Mouse (Mus musculus) layer of hippocampus, adult 8-10 months (tissue): ENCODE measurements around the gene Morc3. TPM values are rescaled to one million over a fixed set of nuclear protein-coding genes. Genes with fewer than 3 reads are reported as not detected.
"Not testable (repeated sequence)": the region's sequence is repeated elsewhere in the genome, so short reads cannot be mapped to it uniquely, and the experiment has no call there.

ENCODE experiments used
- DNase-seq, 2 experiments: peaks; one replicate each; pipeline ENCODE4 v3.0.0; 2022; ENCODE audit warnings: low spot score in 2 of 2
- total RNA-seq, 4 experiments: library from RNA; stranded (reverse); gene quantifications; 2 replicates each; pipeline ENCODE4 v1.2.4; 2022

Morc3 gene
- total RNA-seq, 4 experiments from 2014 or later, result 29.2 to 48.5 (median 41.1) TPM

DNA sequence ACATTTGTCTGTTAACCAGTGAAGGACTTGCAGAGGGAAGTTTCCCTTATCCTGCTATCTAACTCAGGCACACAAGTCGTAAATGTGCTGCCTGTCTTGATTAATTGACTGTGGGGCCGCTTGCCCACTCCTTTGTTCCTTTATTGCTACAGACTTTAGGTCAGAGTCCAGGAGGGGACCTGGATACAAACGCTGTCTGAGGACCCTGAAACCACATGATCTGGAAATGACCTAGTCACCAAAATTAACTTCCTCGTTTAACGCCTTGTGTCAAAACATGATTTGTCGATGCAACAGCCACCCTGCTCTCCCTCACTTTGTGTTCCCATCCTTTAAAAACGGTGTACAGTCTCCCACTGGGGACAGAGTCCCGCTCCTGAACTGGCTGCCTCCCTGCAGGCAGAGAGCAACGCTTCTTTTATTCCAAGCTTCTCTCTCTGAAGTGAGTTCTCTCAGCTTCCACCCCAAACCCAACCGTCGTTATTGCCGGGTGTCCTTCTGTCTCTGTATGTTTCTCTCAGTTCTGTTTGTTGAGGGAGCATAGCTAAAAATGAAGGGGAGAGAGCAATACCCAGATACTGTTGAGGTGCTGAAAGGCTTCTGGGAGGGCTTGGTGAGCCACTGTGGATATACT is 13.1 kb upstream of the Morc3 start:
- DNase-seq, result no peak

DNA sequence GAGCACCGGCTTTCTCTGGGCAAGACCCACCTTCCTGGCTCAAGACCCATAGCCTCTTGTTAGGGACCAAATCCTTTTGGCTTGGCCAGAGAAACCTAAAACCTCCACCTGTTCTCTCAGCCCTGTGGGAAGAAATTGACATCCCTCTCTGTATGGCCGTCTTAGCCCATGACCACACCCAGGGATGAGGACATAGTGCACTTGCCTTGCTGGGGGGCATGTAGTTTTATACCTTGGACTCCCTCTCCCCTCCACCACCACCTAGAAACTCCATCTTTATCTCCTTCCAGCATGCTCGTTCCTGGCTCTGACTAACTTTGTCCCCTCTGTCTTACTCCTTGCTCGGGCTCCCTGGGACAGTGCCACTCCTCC is 12.6 kb upstream of the Morc3 start:
- no peak for DNase-seq

DNA sequence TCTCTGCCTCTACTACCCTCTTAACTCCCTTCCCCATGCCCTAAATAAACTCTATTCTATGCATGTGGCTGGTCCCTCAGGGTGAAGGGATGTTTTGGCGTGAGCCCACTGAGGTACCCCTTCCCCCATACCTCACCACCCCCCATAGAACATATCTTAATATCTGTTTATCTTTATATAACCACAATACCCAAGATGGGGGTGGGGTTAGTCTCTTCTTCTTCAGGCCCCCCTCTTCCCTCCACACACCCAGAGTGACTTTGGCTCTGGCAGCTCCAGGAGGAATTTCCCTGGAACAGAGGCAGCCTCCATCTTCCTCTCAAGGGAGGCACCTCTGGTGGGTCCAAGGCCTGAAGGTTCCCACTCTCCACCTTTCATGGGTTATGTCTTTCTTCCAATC is 11.9 kb upstream of the Morc3 start:
- DNase-seq, result no peak

DNA sequence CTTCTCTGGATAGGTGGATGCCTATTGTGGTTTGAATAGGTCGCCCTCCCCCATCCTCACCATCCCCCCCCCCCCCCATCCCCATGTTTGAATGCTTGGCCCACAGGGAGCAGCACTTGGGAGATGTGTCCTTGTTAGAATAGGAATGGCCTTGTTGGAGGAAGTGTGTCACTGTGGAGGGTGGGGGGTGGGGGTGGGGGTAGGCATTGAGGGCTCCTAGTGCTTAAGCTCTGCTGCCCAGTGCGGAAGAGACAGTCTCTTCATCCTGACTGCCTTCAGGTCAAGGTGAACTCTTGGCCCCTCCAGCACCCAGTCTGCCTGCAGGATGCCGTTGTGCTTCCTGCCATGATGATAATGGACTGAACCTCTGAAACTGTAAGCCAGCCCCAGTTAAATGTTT is 10.2 kb upstream of the Morc3 start:
- DNase-seq, result no peak

DNA sequence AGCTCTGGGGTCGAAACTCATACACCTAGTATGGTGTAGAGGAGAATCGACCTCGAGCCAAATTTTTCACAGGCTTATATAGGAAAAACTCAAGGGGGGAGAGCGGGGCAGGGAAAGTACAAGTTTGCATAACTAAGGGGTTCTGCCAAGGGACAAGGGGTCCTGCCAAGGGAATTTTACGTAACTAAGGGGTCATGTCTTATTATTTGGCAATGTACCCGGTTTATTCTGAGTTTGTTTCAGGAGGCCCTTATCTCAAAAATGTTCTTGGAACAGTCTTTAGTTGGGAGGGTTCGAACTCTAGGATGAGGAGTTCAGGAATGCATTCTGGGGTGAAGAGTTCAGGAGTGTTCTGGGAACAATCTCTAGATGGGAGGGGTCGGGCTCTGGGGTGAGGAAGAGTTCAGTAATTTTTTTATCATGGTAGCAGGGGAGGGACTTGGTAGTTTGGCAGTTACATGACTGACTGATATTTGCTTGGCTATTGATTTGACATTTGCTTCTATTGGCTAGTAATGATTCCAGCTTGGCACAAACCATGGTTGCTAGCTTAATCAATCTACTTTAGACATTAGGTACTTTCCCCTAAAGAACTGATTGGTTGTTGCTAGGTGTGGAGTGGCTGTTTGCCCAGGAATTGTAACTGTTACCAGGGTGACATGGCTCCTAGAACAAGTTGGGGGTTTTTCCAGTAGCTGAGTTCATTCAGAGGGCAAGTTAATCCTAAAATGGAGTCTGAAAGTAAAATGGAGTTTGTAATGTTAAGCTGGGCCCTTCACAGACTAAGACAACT is 9.3 kb upstream of the Morc3 start:
- not testable (repeated sequence) for DNase-seq

DNA sequence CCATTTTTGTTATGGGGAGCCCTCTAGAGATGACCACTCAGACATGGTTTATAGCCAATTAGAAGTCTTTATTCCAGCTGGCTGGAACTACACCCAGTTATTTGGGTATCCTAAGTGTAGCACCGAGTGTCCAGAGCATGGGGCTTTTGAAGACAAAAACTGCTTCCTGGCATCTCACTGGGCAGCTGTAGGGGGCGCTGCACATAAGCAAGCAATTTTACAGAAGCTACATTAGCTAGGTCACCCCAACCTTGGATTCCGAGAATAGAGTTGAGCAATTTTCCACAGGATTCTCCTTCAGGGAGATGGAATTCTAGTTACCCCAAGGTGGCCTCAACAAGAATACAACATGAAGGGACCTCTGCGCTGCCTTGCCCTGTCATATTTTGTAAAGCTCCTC is 7.1 kb upstream of the Morc3 start:
- DNase-seq, result no peak

DNA sequence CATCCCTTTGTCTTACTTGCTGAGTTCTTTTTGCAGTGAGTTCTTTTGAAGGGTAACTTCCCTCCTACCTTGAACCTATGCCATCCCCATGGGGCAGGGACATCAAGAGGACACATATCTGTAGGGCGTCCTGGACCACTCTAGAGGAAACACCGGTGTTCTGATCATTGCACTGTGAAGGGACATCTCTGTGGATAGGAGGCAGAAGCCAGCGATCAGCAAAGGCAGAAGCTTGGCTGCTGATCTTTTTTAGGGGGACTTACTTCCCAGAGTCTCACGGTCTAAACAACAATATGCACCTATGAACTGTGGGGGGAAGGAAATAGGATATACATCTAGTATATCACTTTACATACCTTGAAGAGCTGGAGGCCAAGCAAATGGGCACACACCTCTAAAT is 6.5 kb upstream of the Morc3 start:
- no peak for DNase-seq

DNA sequence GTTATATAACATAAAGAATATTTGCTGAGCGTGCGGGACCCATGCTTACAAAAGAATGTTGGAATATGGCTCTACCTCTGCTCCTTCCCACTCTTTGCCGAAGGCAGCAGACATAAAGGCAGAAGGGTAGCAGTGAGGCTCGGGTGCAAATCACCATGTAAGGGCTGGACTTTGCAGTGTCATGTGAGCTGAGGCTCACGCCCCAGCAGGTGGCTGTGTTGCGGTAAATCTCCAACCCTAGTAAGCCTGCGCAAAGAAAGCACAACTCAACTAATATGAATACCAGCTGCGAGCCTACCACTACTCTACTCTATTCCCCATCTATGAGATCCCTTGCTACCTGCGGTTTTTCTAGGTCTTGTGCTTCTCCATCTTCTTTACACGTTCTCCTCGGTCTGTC is 5.9 kb upstream of the Morc3 start:
- DNase-seq, result no peak

DNA sequence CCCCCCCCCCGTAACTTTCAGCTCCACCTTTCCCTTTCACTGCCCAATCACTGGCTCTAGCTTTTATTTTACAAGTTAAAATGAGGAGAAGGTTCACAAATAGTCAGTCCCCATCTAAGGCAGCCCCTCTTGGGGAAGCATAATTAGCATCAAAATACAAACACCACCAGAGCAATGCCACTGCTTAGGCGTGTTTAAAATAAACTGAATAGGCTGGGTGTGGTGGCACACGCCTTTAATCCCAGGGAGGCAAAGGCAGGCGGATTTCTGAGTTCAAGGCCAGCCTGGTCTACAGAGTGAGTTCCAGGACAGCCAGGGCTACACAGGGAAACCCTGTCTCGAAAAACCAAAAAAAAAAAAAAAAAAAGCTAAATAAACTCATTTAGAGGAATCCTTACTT is 5.4 kb upstream of the Morc3 start:
- DNase-seq, result not testable (repeated sequence)

DNA sequence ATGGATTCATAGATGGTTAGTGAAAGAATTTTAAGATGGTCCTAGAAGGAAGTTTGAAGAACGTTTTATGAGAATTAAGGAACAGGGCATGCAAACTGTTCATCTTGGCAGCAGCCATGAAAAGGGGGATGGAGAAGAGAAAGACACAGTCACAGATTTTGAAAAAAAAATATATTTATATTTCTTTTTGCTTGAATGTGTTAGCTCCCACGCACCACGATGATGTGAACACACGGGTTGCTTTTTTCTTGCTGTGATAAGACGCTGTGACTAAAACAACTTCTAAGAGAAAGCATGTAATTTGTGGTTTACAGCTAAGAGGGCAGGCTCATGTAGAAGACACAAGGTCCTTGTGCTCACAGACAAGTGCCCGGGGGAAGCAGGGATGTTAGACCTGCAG is 5.0 kb upstream of the Morc3 start:
- no peak for DNase-seq

DNA sequence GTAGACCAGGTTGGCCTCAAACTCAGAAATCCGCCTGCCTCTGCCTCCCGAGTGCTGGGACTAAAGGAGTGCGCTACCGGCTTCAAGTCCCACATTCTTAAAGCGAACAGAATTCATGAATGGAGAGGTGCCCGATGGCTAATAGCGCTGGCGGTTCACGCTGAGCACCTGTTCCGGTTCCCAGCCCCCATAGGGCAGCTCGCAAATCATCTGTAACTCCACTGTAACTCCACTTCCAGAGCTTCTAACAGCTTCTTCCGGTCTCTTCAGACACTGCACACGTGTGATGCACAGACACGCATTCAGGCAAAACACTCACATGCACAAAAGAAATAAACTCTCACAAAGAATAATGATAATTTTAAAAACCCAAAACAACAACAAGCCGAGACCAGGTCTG is 2.4 kb upstream of the Morc3 start:
- no peak for DNase-seq

DNA sequence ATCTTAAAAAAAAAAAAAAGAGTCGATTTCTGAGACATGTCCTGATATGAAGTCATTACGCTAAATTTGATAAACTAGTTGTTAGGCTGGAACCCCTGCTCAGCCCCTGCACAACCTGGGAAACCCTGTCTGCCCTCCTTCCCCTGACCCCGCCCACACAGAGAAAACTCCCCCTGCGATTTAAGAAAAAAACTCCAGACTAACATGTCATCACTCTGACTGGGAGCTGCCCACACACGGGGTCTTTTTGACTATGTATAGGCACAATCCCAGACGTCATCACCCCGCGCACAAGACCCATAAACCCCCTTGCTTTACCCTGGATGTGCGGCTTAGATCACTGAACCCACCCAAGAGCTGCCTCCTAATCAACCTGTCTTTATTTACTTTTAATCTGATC is 1.9 kb upstream of the Morc3 start:
- no peak for DNase-seq

DNA sequence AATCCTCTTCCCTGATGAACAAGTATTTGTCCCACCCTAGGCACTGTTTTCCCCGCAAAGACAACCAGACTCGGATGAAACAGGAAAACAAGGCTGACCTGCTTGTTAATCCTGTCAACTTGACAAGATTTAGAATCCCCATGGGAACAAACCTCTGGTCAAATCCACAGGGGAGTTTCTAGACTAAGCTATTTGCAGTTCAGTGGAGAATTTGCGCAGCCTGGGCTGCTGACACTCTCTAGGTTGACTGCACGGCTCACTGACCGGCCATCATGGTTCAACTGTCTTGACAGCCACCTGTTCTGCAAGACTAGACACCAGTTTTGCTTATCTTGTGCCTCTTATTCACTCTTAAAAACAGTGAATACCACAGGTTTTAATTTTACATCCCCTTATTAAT is 1.0 kb upstream of the Morc3 start:
- no peak for DNase-seq

DNA sequence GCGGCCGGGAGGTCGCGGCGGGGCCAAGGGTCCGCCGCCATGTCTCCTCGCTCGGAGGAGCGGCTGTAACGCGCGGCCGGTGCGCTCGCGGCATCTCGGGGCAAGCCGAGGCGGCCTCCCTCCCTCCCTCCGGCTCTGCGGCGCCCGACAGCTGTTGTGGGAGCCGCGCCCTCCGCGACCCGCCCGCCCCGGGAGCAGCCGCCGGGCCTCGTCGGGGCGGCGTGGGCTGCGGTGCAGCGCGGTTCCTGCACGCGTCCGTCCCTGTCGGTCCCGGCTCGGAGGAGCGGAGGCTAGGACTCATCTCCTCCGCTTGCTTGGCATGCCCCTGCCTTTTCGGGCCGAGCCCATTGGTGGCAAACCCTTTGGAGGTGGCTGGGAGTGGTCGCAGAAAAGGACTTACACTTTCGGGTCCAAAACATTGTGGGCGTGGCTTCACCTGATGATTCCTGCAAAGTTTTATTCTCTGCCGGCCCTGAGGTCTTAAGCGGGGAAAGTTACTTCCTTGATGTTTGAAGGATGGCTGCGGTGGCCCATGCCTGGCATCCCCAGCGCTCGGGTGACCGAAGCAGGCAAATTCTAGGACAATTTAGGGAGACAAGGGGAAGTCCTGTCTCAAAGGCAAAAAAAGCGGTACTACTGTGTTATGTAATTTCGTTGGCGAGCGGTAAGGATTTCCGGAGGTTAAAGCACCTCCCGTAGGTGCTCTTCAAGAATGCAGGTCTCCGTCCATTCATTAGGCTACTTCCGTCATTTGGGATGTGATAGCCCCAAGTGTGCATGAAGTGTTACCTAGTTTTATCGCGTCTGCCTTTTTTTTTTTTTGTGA is 743 bp downstream of the Morc3 start:
- DNase-seq, result peak in 1 of 2 experiments; percentile 28

DNA sequence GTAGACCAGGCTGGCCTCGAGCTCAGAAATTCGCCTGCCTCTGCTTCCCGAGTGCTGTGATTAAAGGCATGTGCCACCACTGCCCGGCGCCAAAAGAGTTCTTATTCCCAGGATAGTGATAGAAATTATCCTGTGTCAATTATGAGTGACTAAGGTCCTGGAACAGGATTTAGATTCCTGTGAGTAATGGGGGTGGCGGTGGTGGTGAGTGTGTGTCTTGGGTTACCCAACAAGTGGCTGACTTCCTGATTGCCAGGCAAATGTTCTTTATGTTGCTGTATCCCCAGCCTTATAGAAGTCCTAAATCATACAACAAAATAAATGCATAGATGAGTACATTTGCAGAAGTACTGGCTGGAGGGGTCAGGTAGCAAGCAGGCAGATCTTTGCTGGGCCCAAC is 1.6 kb downstream of the Morc3 start:
- no peak for DNase-seq

DNA sequence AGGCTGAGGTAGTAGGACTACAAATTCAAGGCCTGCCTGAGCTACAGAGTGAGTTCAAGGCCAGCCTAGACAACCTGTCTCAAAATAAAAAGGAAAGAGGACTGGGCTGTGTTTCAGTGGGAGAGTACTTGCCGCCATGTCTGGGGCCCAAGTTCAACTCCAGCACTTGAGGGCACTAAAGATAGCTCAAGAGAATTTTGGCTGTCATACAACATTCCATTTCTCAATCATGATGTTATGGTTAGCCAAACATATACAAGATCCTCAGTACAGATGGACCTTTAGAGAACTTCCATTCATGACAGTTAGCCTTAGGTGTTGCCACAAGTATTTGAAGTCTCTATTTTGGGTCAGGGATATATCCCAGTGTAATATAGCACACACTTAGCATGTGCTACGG is 2.2 kb downstream of the Morc3 start:
- DNase-seq, result no peak

DNA sequence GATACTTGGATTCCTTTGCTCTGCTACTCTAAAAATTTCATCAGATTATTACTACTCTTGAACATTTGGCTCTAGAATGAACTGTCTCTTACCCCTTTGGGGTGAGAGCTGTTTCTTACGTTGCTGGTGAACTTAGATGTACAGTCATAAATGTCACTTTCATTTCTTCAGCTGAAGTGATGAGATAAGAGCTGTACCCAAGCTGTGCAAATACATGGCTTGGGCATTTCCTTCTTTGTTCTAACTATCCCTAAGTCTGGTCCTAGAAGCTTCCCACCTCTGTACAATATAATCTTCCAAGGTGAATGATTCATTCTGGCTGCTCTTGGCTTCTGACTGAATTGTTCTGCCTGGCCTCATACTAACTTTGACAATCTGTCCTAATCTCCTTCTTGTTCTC is 7.1 kb downstream of the Morc3 start:
- DNase-seq, result no peak

DNA sequence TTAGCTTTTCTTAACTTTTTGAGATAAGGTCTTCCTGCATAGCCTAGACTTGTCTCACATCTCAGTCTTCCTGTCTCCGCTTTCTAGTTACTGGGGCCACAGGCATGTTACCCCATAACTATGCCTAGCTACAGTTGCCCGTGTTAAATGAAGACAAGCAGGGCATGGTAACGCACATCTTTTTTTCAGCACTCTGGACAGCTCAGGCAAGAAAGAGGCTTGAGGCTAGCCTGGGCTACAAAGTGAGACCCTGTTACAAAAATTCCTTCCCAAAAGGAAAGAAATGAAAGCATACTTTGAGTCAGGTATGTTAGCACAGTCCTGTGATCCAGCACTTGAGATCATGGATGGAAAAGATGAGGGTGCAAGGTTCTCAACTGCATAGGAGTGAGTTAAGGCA is 18.6 kb downstream of the Morc3 start:
- no peak for DNase-seq

DNA sequence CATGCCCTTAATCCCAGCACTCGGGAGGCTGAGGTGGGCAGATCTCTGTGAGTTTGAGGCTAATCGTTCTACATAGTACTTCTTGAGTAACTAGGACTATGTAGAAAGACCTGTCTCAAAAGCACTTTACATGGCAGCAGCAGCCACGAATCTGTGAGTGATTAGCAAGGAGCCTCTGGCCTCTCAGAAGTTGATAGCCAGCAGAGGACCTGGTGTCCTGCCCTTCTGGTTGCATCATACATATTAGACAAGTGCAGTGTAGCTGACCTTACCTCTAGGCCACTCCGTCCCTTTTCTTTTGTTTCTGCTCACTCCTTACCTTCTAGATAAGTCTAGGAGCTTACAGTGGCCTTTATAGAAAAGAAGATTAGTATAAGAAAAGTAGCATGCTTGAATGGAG is 28.0 kb downstream of the Morc3 start:
- no peak for DNase-seq

DNA sequence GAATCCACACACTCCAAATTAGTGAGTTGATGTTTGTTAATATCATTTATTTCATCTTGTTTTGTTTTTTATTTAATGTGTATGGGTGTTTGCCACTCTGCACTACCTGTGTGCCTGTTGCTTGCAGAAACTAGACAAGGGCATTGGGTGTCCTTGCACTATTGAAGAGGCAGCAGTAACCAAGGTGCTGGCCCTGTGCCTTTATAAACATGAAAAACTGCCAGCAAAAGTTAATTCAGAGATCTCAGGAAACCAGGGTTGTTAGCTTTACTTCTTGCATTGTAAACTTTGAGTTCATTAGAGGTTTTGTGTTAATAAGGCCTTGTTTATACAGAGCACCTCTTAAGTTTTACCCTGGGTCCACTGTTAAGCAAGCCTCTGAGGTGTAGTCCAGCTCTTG is 28.8 kb downstream of the Morc3 start:
- DNase-seq, result no peak

DNA sequence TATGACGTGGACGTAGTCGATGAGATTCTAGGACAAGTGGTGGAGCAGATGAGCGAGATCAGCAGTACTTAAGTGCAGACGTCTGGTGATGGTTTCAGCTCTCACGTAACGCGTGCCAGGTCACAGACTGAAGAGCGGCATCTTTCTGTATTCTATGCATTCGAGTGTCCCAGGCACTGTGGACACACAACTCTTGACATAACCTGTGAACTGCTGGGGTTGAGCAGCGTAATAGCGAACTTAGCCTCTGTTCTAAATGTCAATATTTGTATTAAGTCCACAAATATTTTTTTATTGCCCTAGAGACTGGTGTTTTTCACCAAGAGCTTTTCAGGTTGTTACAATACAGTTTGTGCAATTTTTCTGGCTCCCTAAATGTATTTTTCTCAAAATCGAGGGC is 42.9 kb downstream of the Morc3 start:
- DNase-seq, result no peak

DNA sequence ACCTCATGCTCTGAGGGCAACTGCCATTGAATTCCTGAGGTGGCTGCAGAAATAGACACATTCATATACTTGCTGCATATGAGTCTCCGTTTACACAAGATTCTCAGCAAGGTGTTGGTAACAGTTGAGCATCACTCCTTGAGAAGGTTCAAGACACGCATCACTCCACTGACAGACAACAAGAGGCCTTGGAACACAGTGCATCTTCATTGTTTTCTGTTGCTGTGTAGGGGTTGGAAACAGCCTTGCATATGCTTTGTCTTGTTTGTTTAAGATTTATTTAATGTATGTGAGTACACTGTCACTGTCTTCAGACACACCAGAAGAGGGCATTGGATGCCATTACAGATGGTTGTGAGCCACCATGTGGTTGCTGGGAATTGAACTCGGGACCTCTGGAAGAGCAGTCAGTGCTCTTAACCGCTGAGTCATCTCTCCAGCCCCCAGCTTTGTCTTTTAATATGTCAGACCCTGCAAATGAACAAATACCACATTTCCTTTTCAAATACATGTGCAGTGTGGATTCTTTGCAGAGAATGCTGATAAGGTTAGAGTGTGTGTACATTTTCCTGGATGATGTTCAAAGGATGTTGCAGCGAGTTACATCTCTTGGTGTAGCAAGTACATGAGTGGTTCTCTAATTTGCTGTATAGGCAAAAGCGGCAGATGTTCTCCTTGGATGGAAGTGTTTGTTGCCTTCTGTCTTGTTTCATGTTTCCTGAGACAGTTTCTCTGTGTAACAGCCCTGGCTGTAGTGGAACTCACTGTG is 45.9 kb downstream of the Morc3 start:
- no peak for DNase-seq
